Mouse (Mus musculus): ENCODE measurements around the gene Hsd11b1.

DNA sequence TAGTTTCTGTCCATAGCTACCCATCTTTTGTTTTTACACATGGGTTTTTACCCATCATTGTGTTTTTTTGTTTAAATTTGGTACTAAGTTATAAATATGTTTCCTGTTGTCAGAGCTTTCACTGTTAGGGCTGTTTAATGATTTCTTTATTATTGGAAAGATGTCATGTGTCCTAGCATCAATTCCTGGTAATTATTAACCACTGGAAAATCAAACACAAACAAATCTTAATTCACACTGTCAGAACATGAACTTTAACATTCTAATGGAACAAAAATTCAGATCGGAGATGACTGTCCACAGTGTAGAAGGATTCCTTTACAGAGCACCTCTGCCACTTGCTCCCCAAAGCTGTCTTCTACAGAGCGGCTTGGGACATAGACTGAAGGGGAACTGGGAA is 58.4 kb downstream of the Hsd11b1 start:
- TF ChIP-seq GATA1 (IDR thresholded peaks at IDR 0.05; ENCODE audit: low read length) (no peak), TAL1 (IDR thresholded peaks at IDR 0.05; ENCODE audit: low read length) (no peak)
